8 mouse cellular contexts compared by ENCODE assay signal in the genomic region with DNA sequence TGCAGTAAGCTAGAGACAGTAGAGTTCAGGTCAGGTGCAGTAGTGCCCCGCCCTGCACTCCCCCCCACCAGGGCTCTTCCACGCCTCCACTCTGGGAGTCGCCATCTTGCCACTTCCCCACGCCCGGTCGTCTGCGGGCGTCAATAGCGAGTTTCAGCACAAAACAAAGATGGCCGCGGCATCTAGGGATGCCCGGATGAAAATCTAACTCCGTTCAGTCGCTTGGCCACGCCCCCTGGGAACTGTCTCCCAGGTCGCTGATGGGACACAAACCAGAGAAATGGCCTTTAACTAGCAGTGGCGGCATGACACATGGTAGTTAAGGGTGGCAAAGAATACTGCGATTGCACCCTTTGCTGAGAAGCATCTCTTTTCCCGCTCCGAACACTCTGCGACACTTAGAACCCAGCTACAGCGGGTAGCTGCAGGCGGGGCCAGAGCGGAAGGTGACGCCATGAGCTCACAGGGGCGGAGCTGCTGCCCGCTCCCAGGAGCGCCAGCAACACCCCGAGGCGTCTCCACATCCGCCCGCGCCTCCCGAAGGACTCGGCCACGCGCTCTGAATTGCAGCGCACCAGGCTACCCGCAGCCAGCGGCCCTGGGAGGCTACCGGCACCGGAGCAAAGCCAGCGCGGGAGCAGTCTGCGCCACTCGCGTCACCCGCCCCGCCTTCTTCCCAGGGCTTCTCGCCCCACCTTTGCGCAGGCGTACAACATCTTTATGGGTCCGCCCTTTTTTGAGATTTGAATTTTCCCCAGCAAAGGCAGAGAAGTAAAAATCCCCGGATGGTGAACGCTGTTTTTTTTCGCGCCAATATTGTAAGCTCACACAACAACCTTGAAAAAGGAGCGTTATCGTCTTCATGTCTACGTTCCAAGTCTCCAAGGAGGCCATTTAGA. TPM values are rescaled to one million over a fixed set of nuclear protein-coding genes. Genes with fewer than 3 reads are reported as not detected.
A peak's percentile ranks its signal among the peaks of the same experiment; 100 is the strongest.
DNase-seq lines count a peak whose midpoint lies in the region; ATAC-seq and TF ChIP-seq lines count a peak whose summit lies in the region.

No protein-coding gene starts in this region.

- peaks cover 2% of the 10 kb centered on the region in 2 experiments; a peak in 2 of 4 replicates for H3K4me1 ChIP-seq in ES-E14 (ENCODE audit: control insufficient read depth in 2 of 2, insufficient read depth in 2 of 2, low read length in 2 of 2, poor library complexity in 1 of 2)
- peaks cover 24% of the 10 kb centered on the region for H3K4me1 ChIP-seq in forebrain, embryonic 16.5 days (replicated peaks; ENCODE audit: control insufficient read depth, insufficient read depth, low read length)
- H3K4me1 ChIP-seq in lung, embryonic 15.5 days = peaks cover 18% of the 10 kb centered on the region

- no peaks in the 10 kb centered on the region; the same call in 1 of the 2 replicates for H3K27me3 ChIP-seq in forebrain, embryonic 16.5 days (replicated peaks; ENCODE audit: control insufficient read depth, insufficient read depth, low read length)
- no peaks in the 10 kb centered on the region for H3K27me3 ChIP-seq in lung, embryonic 15.5 days

- intact Hi-C loops in heart, postnatal 36 days (cut with DNase I) = loop anchor here (2.0 to 5.0 kb wide), 3 partner anchors 55 to 445 kb away; a partner anchor contains a TSS

- peak overlapping the region; percentile 99 for H3K27ac ChIP-seq in ES-E14 (ENCODE audit: insufficient read depth, low read depth, low read length, poor library complexity, severe bottlenecking)
- peak overlapping the region; percentile 99 for H3K27ac ChIP-seq in forebrain, embryonic 16.5 days (ENCODE audit: low read length)
- peak overlapping the region; percentile 99 for H3K27ac ChIP-seq in lung, embryonic 15.5 days

- DNase-seq in ES-E14 (ENCODE audit: low read depth, low spot score) = peak; percentile 62
- peak; percentile 94 for DNase-seq in cerebellum, adult 11-12 months
- DNase-seq in heart, postnatal 36 days = peak; percentile 80 to 91
- peak; percentile 90 to 92 for DNase-seq in layer of hippocampus, adult 8-10 months (ENCODE audit: low spot score in 2 of 2)
- DNase-seq in ovary, adult 18-20 months (ENCODE audit: low spot score) = peak; percentile 85
- peak; percentile 90 for DNase-seq in thymus, postnatal 0 days (ENCODE audit: low spot score)

- 19% methylated on average over 60 of the region's 60 CpGs for WGBS in forebrain, embryonic 16.5 days
- 16% methylated on average over 48 of the region's 60 CpGs for WGBS in lung, embryonic 15.5 days

- in situ Hi-C loops in ES-E14 (cut with MboI; ENCODE audit: low sequenced_read_pairs in 2 of 2, unreplicated experiment in 2 of 2) = loop anchor here in 1 of 2 experiments (25.0 kb wide), 1 partner anchor 270 kb away; a partner anchor contains a TSS

- H3K9me3 ChIP-seq in ES-E14 (ENCODE audit: control insufficient read depth, insufficient read depth, low read depth, low read length) = no peaks in the 10 kb centered on the region
- H3K9me3 ChIP-seq in forebrain, embryonic 16.5 days (ENCODE audit: control insufficient read depth, low read length) = no peaks in the 10 kb centered on the region
- H3K9me3 ChIP-seq in lung, embryonic 15.5 days = no peaks in the 10 kb centered on the region

- peak overlapping the region; percentile 97 to 98 for H3K4me3 ChIP-seq in ES-E14 (ENCODE audit: insufficient read depth in 1 of 2, low read depth in 1 of 2, low read length in 2 of 2, poor library complexity in 1 of 2, severe bottlenecking in 1 of 2)
- peak overlapping the region; percentile 75 for H3K4me3 ChIP-seq in forebrain, embryonic 16.5 days (replicated peaks; ENCODE audit: low read length)
- H3K4me3 ChIP-seq in lung, embryonic 15.5 days = peak overlapping the region; percentile 59

- H3K9ac ChIP-seq in ES-E14 (ENCODE audit: insufficient read depth, low read depth, low read length, poor library complexity, severe bottlenecking) = peak overlapping the region; percentile 99
- peak overlapping the region; percentile 70 for H3K9ac ChIP-seq in forebrain, embryonic 16.5 days (replicated peaks; ENCODE audit: low read depth, low read length)
- peak overlapping the region; percentile 59 for H3K9ac ChIP-seq in lung, embryonic 15.5 days

- peak overlapping the region; percentile 55 for H3K4me2 ChIP-seq in forebrain, embryonic 16.5 days (ENCODE audit: low read length)
- peak overlapping the region; percentile 53 for H3K4me2 ChIP-seq in lung, embryonic 15.5 days

- peak; percentile 85 for ATAC-seq in forebrain, embryonic 16.5 days
- ATAC-seq in lung, embryonic 15.5 days (ENCODE audit: borderline replicate concordance, extremely low read depth, low FRiP score, low TSS enrichment) = peak; percentile 88

- peaks cover 17% of the 10 kb centered on the region for H3K36me3 ChIP-seq in ES-E14 (ENCODE audit: control insufficient read depth, insufficient read depth, low read length, poor library complexity, severe bottlenecking)
- no peaks in the 10 kb centered on the region for H3K36me3 ChIP-seq in forebrain, embryonic 16.5 days (ENCODE audit: control insufficient read depth, insufficient read depth)
- H3K36me3 ChIP-seq in lung, embryonic 15.5 days = no peaks in the 10 kb centered on the region

TF ChIP-seq in ES-E14, 5 proteins besides CTCF, POLR2A, EP300 and RAD21:
- TF ChIP-seq ZNF384 (IDR thresholded peaks at IDR 0.05; ENCODE audit: low read depth, low read length) = no peak
- TF ChIP-seq ZC3H11A (IDR thresholded peaks at IDR 0.05; ENCODE audit: borderline replicate concordance, low read depth, low read length) = no peak
- TF ChIP-seq CHD2 (IDR thresholded peaks at IDR 0.05; ENCODE audit: low read depth, low read length) = no peak
- peak; percentile 34; the same call in 1 of the 2 replicates for TF ChIP-seq HCFC1 (IDR thresholded peaks at IDR 0.05; ENCODE audit: borderline replicate concordance, insufficient read depth, low read length)

RNA-seq across cellular contexts. Expression of a gene that starts 1.3 kb away (rescaled TPM):
- total RNA-seq in ES-E14 (2012; rRNA removed) = 89.6 and 95.7 TPM in 2 replicates
- 53.8 and 57.0 TPM in 2 replicates for polyA plus RNA-seq in forebrain, embryonic 16.5 days (2015; fragmentation: Nextera tagmentation; extraction: Ambion mirVana)
- 10 to 100 TPM; 34.3 to 37.2 TPM for total RNA-seq in heart, postnatal 36 days (2021)
- 10 to 100 TPM; 72.7 to 77.3 (median 73.3) TPM for total RNA-seq in layer of hippocampus, adult 8-10 months (2022)
- polyA plus RNA-seq in lung, embryonic 15.5 days (2015; fragmentation: Nextera tagmentation; extraction: Ambion mirVana) = 52.9 and 56.8 TPM in 2 replicates
- polyA plus RNA-seq in thymus, postnatal 0 days (2015; fragmentation: Nextera tagmentation; extraction: Ambion mirVana) = 47.2 and 55.7 TPM in 2 replicates

RNA-seq across cellular contexts. Expression of a gene that starts 36.8 kb away (rescaled TPM):
- total RNA-seq in ES-E14 (2012; rRNA removed) = 33.4 and 36.8 TPM in 2 replicates
- 6.7 and 10.3 TPM in 2 replicates for polyA plus RNA-seq in forebrain, embryonic 16.5 days (2015; fragmentation: Nextera tagmentation; extraction: Ambion mirVana)
- total RNA-seq in heart, postnatal 36 days (2021) = 1 to 10 TPM; 5.4 to 6.7 TPM
- 10 to 100 TPM in 3 of 4 experiments, 1 to 10 TPM in 1; 4.9 to 20.0 (median 14.7) TPM for total RNA-seq in layer of hippocampus, adult 8-10 months (2022)
- 34.1 and 35.1 TPM in 2 replicates for polyA plus RNA-seq in lung, embryonic 15.5 days (2015; fragmentation: Nextera tagmentation; extraction: Ambion mirVana)
- 43.5 and 43.7 TPM in 2 replicates for polyA plus RNA-seq in thymus, postnatal 0 days (2015; fragmentation: Nextera tagmentation; extraction: Ambion mirVana)

RNA-seq across cellular contexts. Expression of a gene that starts 45.7 kb away (rescaled TPM):
- total RNA-seq in ES-E14 (2012; rRNA removed) = 142 and 145 TPM in 2 replicates
- 101 and 103 TPM in 2 replicates for polyA plus RNA-seq in forebrain, embryonic 16.5 days (2015; fragmentation: Nextera tagmentation; extraction: Ambion mirVana)
- total RNA-seq in heart, postnatal 36 days (2021) = 10 to 100 TPM; 58.2 to 61.4 TPM
- total RNA-seq in layer of hippocampus, adult 8-10 months (2022) = 10 to 100 TPM; 64.7 to 73.9 (median 67.1) TPM
- 138 and 143 TPM in 2 replicates for polyA plus RNA-seq in lung, embryonic 15.5 days (2015; fragmentation: Nextera tagmentation; extraction: Ambion mirVana)
- 212 and 213 TPM in 2 replicates for polyA plus RNA-seq in thymus, postnatal 0 days (2015; fragmentation: Nextera tagmentation; extraction: Ambion mirVana)

RNA-seq across cellular contexts. Expression of a gene that starts 45.8 kb away (rescaled TPM):
- total RNA-seq in ES-E14 (2012; rRNA removed) = 3.5 and 7.7 TPM in 2 replicates
- polyA plus RNA-seq in forebrain, embryonic 16.5 days (2015; fragmentation: Nextera tagmentation; extraction: Ambion mirVana) = 2.8 and 3.1 TPM in 2 replicates
- total RNA-seq in heart, postnatal 36 days (2021) = 1 to 10 TPM; 1.2 to 1.5 TPM
- total RNA-seq in layer of hippocampus, adult 8-10 months (2022) = 1 to 10 TPM; 4.9 to 8.0 (median 6.0) TPM
- 2.0 and 4.3 TPM in 2 replicates for polyA plus RNA-seq in lung, embryonic 15.5 days (2015; fragmentation: Nextera tagmentation; extraction: Ambion mirVana)
- polyA plus RNA-seq in thymus, postnatal 0 days (2015; fragmentation: Nextera tagmentation; extraction: Ambion mirVana) = 71.5 and 74.1 TPM in 2 replicates

RNA-seq across cellular contexts. Expression of a gene that starts 56.3 kb away (rescaled TPM):
- total RNA-seq in ES-E14 (2012; rRNA removed) = 35.9 and 49.0 TPM in 2 replicates
- 39.8 and 40.8 TPM in 2 replicates for polyA plus RNA-seq in forebrain, embryonic 16.5 days (2015; fragmentation: Nextera tagmentation; extraction: Ambion mirVana)
- 10 to 100 TPM; 54.1 to 60.7 TPM for total RNA-seq in heart, postnatal 36 days (2021)
- 10 to 100 TPM; 49.9 to 75.1 (median 63.7) TPM for total RNA-seq in layer of hippocampus, adult 8-10 months (2022)
- 61.6 and 67.9 TPM in 2 replicates for polyA plus RNA-seq in lung, embryonic 15.5 days (2015; fragmentation: Nextera tagmentation; extraction: Ambion mirVana)
- 33.4 and 36.2 TPM in 2 replicates for polyA plus RNA-seq in thymus, postnatal 0 days (2015; fragmentation: Nextera tagmentation; extraction: Ambion mirVana)

Comparison
In these comparisons a context has a peak if more than half of its experiments do, and no peak if none do; other contexts are left out.
1. Peak in every context shown above with its lines: DNase-seq, ATAC-seq, H3K4me3 ChIP-seq and H3K27ac ChIP-seq.